Mouse (Mus musculus) neural tube, embryonic 11.5 days (tissue): ENCODE data around the gene Serp2. TPM values are rescaled to one million over a fixed set of nuclear protein-coding genes. Genes with fewer than 3 reads are reported as not detected.

ENCODE experiments used
- ATAC-seq: fragments of 200-750 bp; cut with Nextera tagmentation; 2 replicates; pipeline ENCODE4 v1.8.0; 2017; ENCODE audit warnings: moderate number of reproducible peaks, mild to moderate bottlenecking, moderate TSS enrichment, moderate library complexity; ENCODE audit not compliant: insufficient read depth, low FRiP score, low TSS enrichment
- DNase-seq: peaks from one replicate; pipeline ENCODE4 v3.0.0-alpha.2; 2015; ENCODE audit warnings: low spot score
- H3K27ac ChIP-seq: fragments of 300-500 bp; sonication (generic); 2 replicates; pipeline ENCODE4 v1.5.1; 2014; ENCODE audit warnings: low read depth, mild to moderate bottlenecking, low read length
- H3K27me3 ChIP-seq: fragments of 300-500 bp; sonication (generic); 2 replicates; pipeline ENCODE4 v1.6.1; 2014; ENCODE audit warnings: mild to moderate bottlenecking, low read length, mixed read lengths; ENCODE audit not compliant: control insufficient read depth, insufficient read depth
- H3K36me3 ChIP-seq: fragments of 300-500 bp; sonication (generic); 2 replicates; pipeline ENCODE4 v1.6.1; 2014; ENCODE audit warnings: mild to moderate bottlenecking, low read length, moderate library complexity, mixed read lengths; ENCODE audit not compliant: control insufficient read depth, insufficient read depth
- H3K4me1 ChIP-seq: fragments of 300-500 bp; sonication (generic); 2 replicates; pipeline ENCODE4 v1.6.1; 2014; ENCODE audit warnings: low read length, mixed read lengths; ENCODE audit not compliant: control insufficient read depth, insufficient read depth
- H3K4me2 ChIP-seq: fragments of 300-500 bp; sonication (generic); 2 replicates; pipeline ENCODE4 v1.6.1; 2014; ENCODE audit warnings: low read depth, mild to moderate bottlenecking, moderate library complexity
- H3K4me3 ChIP-seq: fragments of 300-500 bp; sonication (generic); 2 replicates; pipeline ENCODE4 v1.5.1; 2014; ENCODE audit warnings: low read depth, low read length
- H3K9ac ChIP-seq: fragments of 300-500 bp; sonication (generic); 2 replicates; pipeline ENCODE4 v1.6.1; 2014; ENCODE audit warnings: mild to moderate bottlenecking, low read length
- H3K9me3 ChIP-seq: fragments of 300-500 bp; sonication (generic); 2 replicates; pipeline ENCODE4 v1.6.1; 2016; ENCODE audit warnings: low read length; ENCODE audit not compliant: control insufficient read depth
- WGBS: fragments of 180-500 bp; shearing (Covaris S2); extraction: QIAGEN DNeasy Blood & Tissue Kit; methylation state at CpG from one replicate; pipeline ENCODE4 v1.1.7; 2014; 5-methylcytosine and 5-hydroxymethylcytosine counted together
- polyA plus RNA-seq: library from polyadenylated mRNA; unstranded; fragments of >200 nt; fragmentation: Nextera tagmentation; extraction: Ambion mirVana; gene quantifications from 2 replicates; pipeline ENCODE4 v1.2.1, GENCODE M21; 2014

Gene Serp2
- 44.7 and 47.1 TPM in 2 replicates for polyA plus RNA-seq

DNA sequence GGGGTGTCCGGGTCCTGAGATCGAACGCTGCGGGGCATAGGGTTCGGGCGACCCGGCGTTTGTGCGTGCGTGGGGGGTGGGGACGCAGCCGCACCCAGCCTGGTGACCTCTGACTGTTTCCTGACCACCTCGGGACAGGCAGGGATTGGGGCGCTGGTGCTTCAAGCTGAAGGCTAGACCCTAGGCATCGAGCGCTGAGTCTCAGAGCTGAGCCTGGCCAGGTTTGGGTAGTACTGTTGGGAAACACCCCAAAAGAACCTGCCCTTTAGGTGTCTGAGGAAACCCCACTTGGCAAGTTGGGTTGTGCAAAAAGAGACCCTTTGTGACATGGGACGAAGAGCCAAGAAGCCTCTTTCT is at the start of gene Serp2:
Gene Serp2, minus strand, starts transcription at position 38 of the 357 bp plus-strand sequence.
- H3K4me2 ChIP-seq: peak within 1 kb of the TSS; percentile 89
- peak; percentile 29 for DNase-seq
- H3K4me3 ChIP-seq: peak within 1 kb of the TSS; percentile 59
- WGBS: 8% methylated on average over 17 of the region's 17 CpGs
- no peaks in the 10 kb centered on the region for H3K9me3 ChIP-seq
- H3K36me3 ChIP-seq: no peaks in the 10 kb centered on the region
- peak within 1 kb of the TSS; percentile 71 for H3K9ac ChIP-seq
- no peak for ATAC-seq
- H3K27me3 ChIP-seq: 0 out of 2 replicates have a peak, but pooled peaks cover 2% of the 10 kb centered on the region
- H3K27ac ChIP-seq: peak within 1 kb of the TSS; percentile 65
- 0 out of 2 replicates have a peak, but pooled peaks cover 3% of the 10 kb centered on the region for H3K4me1 ChIP-seq

- Histone ChIP-seq H3K9ac (no peak overlapping the region), H3K27me3 (no peaks in the 10 kb centered on the region), H3K27ac (no peak overlapping the region), H3K36me3 (no peaks in the 10 kb centered on the region), H3K4me1 (no peaks in the 10 kb centered on the region), H3K9me3 (no peaks in the 10 kb centered on the region), H3K4me3 (no peak overlapping the region), H3K4me2 (no peak overlapping the region)
- DNase-seq (no peak), ATAC-seq (no peak)
- WGBS: 56% methylated on average over 13 of the region's 13 CpGs
Observed at GRCm38 (mm10) chr14:76605931-76606534, 49.3 kb upstream of the Serp2 start.

DNA sequence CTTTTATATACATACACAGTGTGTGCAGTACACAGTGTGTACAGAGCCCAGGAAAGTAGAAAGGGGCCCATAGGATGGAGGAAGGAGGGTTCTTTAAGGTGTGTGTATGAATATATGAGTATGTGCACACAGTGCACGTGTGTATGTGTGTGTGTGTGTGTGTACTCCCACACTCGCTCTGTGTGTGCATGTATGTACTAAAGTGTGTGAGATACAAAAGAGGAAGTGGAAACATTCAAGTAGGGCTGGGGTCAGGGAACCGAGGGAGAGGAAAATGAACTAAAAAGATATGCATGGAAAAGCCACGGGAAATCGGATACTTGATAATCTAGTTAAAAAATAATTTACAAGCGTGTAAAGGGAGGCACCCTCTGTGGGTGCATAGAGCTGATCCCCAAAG is 47.3 kb upstream of the Serp2 start:
- Histone ChIP-seq H3K9ac (no peak overlapping the region), H3K4me3 (no peak overlapping the region), H3K4me2 (no peak overlapping the region), H3K9me3 (no peaks in the 10 kb centered on the region), H3K27ac (no peak overlapping the region), H3K36me3 (no peaks in the 10 kb centered on the region), H3K27me3 (no peaks in the 10 kb centered on the region), H3K4me1 (no peaks in the 10 kb centered on the region)
- ATAC-seq (no peak), DNase-seq (no peak)
- WGBS: 89% methylated on average over 6 of the region's 6 CpGs

DNA sequence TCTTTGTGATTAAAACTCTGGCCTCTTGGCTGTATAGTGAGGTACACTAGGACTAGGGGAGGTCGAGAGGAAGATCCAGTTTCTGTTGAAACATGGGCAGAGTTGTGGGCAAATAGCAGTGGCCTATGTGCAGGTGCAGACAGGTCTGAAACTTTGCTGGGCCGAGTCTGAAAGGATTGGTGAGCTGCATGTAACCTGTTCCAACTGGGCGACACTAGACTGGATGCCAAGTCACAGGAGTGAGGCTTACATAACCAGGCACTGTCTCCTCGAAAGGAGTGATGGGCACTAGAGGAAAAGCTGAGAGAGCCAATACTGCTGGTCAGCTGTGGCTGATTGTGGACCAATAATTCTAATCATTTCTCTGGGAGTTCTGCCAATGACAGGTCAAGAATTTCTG is 45.0 kb upstream of the Serp2 start:
- no peak for DNase-seq
- no peak for ATAC-seq
- WGBS: 88% methylated on average over 4 of the region's 4 CpGs
- no peaks in the 10 kb centered on the region for H3K27me3 ChIP-seq
- H3K4me2 ChIP-seq: no peak overlapping the region
- no peak overlapping the region for H3K4me3 ChIP-seq
- no peaks in the 10 kb centered on the region for H3K36me3 ChIP-seq
- H3K9ac ChIP-seq: no peak overlapping the region
- H3K27ac ChIP-seq: no peak overlapping the region
- H3K4me1 ChIP-seq: peaks cover 5% of the 10 kb centered on the region; the same call in 1 of the 2 replicates
- no peaks in the 10 kb centered on the region for H3K9me3 ChIP-seq

DNA sequence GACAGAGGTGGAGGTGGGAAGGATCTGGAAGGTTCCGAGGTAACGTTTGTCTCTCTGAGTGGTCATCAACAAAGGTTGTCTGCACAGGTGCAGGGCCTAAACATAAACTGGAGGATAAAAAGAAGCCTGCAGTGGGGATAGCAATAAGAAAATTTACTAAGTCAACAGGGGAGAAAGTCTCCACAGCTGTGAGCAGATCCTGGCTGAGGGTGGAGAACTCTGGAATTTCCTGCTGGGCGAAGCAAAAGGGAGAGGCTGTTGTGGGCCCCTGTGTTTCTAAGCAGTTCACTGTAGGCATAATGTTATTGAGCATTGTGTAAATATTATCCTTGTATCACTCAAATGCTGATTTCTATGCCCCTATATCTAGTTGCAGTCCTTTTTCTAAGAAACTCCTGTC is 43.7 kb upstream of the Serp2 start:
- Histone ChIP-seq H3K27me3 (no peaks in the 10 kb centered on the region), H3K9ac (no peak overlapping the region), H3K4me3 (no peak overlapping the region), H3K27ac (no peak overlapping the region), H3K4me2 (no peak overlapping the region), H3K4me1 (peaks cover 5% of the 10 kb centered on the region; the same call in 1 of the 2 replicates), H3K9me3 (no peaks in the 10 kb centered on the region), H3K36me3 (no peaks in the 10 kb centered on the region)
- WGBS: 74% methylated on average over 3 of the region's 3 CpGs
- DNase-seq: no peak
- ATAC-seq: no peak

- H3K4me3 ChIP-seq: no peak overlapping the region
- H3K27me3 ChIP-seq: no peaks in the 10 kb centered on the region
- no peak overlapping the region for H3K9ac ChIP-seq
- no peak for DNase-seq
- no peaks in the 10 kb centered on the region for H3K36me3 ChIP-seq
- WGBS: 52% methylated on average over 4 of the region's 4 CpGs
- no peak overlapping the region for H3K4me2 ChIP-seq
- no peak overlapping the region for H3K27ac ChIP-seq
- no peaks in the 10 kb centered on the region for H3K9me3 ChIP-seq
- ATAC-seq: no peak
- H3K4me1 ChIP-seq: peaks cover 5% of the 10 kb centered on the region; the same call in 1 of the 2 replicates
Observed at GRCm38 (mm10) chr14:76599706-76600105, 43.0 kb upstream of the Serp2 start.

DNA sequence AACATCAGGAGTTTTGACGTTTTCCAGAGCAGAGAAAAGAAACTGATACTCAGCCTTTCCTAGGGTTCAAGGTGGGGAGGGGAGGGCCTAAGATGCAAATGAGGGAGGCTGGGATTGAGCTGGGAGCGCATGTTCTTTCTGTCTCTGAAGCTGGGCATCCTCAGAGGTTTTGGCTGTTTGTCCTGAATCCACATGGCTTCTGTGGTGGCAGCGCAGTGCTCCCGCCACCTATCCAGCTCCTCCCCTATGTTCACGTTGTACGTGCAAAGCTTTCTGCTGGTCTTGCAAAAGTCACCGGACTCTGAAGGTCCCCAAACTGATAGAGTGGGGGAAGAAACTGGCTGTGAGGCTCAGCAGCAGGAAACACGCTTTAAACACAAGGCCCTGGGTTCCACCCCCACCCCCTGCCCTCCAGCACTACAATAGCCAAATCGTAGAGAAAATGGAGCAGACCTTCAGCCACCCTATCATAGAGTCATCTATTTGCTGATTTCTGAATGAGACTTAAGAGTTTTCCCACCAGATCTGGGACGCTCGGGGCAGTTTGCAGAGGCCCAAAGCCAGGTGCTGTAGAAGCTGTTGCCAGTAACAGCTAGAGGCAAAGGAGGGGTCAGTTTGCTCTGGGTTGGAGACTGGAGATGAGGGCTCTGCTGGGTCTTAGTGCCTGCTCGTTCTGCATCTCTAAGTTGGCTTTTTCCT is 42.0 kb upstream of the Serp2 start:
- no peaks in the 10 kb centered on the region for H3K9me3 ChIP-seq
- WGBS: 1% methylated on average over 12 of the region's 12 CpGs

GRCm38 (mm10) chr14:76597751-76598150 is 41.1 kb upstream of the Serp2 start:
- no peaks in the 10 kb centered on the region for H3K36me3 ChIP-seq
- DNase-seq: no peak
- no peak overlapping the region for H3K27ac ChIP-seq
- H3K4me2 ChIP-seq: no peak overlapping the region
- no peaks in the 10 kb centered on the region for H3K9me3 ChIP-seq
- H3K4me1 ChIP-seq: peaks cover 5% of the 10 kb centered on the region; the same call in 1 of the 2 replicates
- no peaks in the 10 kb centered on the region for H3K27me3 ChIP-seq
- ATAC-seq: no peak
- no peak overlapping the region for H3K9ac ChIP-seq
- H3K4me3 ChIP-seq: no peak overlapping the region

More for the DNA sequence above, 42.0 kb upstream of the Serp2 start:
- peak overlapping the region; percentile 54 for H3K9ac ChIP-seq
- peaks cover 5% of the 10 kb centered on the region; the same call in 1 of the 2 replicates for H3K4me1 ChIP-seq
- DNase-seq (peak; percentile 66), ATAC-seq (peak; percentile 50; the same call in 1 of the 2 replicates)
- H3K4me2 ChIP-seq: peak overlapping the region; percentile 44
- no peaks in the 10 kb centered on the region for H3K27me3 ChIP-seq
- H3K4me3 ChIP-seq: peak overlapping the region; percentile 23
- no peaks in the 10 kb centered on the region for H3K36me3 ChIP-seq
- H3K27ac ChIP-seq: peak overlapping the region; percentile 56; the same call in 1 of the 2 replicates
